Mouse (Mus musculus) liver, postnatal 0 days (tissue): ENCODE data around the gene Fam13c.

Experiments
- CTCF ChIP-seq: sonication (generic); IDR thresholded peaks from 2 replicates; pipeline ENCODE4 v1.5.1; 2016; ENCODE audit warnings: antibody characterized with exemption, low read depth
- EP300 ChIP-seq: IDR thresholded peaks from 2 replicates; pipeline ENCODE4 v1.6.1; 2016; ENCODE audit warnings: antibody characterized with exemption, low read depth, mild to moderate bottlenecking

- no peak for TF ChIP-seq CTCF
- no peak for TF ChIP-seq EP300
Observed at GRCm38 (mm10) chr10:70505395-70505794, 65.1 kb downstream of the Fam13c start.
